Mouse (Mus musculus) heart, embryonic 14.5 days (tissue): ENCODE data around the gene Cntn4. TPM values are rescaled to one million over a fixed set of nuclear protein-coding genes. Genes with fewer than 3 reads are reported as not detected.

ENCODE experiments used
- ATAC-seq: fragments of 200-750 bp; cut with Nextera tagmentation; 2 replicates; pipeline ENCODE4 v1.8.0; 2017; ENCODE audit warnings: low read depth, moderate TSS enrichment; ENCODE audit not compliant: insufficient number of reproducible peaks, insufficient read depth, low FRiP score
- H3K27ac ChIP-seq, 2 experiments: fragments of 200-500 bp in 1 of 2; fragments of 300-500 bp in 1 of 2; sonication (generic) in 1 of 2; replicated peaks in 1 of 2; 2 replicates each; pipeline ENCODE4 v1.5.1; 2012 to 2014; ENCODE audit warnings: low read depth in 2 of 2, low read length in 2 of 2, control low read depth in 1 of 2, mild to moderate bottlenecking in 1 of 2, mixed read lengths in 1 of 2; ENCODE audit not compliant: control insufficient read depth in 1 of 2, insufficient read depth in 1 of 2
- H3K27me3 ChIP-seq: fragments of 300-500 bp; sonication (generic); 2 replicates; pipeline ENCODE4 v1.6.1; 2014; ENCODE audit warnings: mild to moderate bottlenecking, low read length, control low read depth; ENCODE audit not compliant: control insufficient read depth, insufficient read depth
- H3K36me3 ChIP-seq: fragments of 300-500 bp; sonication (generic); 2 replicates; pipeline ENCODE4 v1.6.1; 2014; ENCODE audit warnings: mild to moderate bottlenecking, control low read depth, low read length, mixed read lengths; ENCODE audit not compliant: control insufficient read depth, insufficient read depth
- H3K4me1 ChIP-seq, 2 experiments: fragments of 200-500 bp in 1 of 2; fragments of 300-500 bp in 1 of 2; sonication (generic) in 1 of 2; 2 replicates each; pipeline ENCODE4 v1.6.1; 2012 to 2014; ENCODE audit warnings: low read length in 2 of 2, control low read depth in 1 of 2, mixed read lengths in 1 of 2; ENCODE audit not compliant: control insufficient read depth in 2 of 2, insufficient read depth in 2 of 2
- H3K4me2 ChIP-seq: fragments of 300-500 bp; sonication (generic); 2 replicates; pipeline ENCODE4 v1.6.1; 2014; ENCODE audit warnings: mild to moderate bottlenecking, low read length
- H3K4me3 ChIP-seq, 2 experiments: fragments of 200-500 bp in 1 of 2; fragments of 300-500 bp in 1 of 2; sonication (generic) in 1 of 2; 2 replicates each; pipeline ENCODE4 v1.5.1; 2012 to 2014; ENCODE audit warnings: low read length in 2 of 2, mild to moderate bottlenecking in 2 of 2, control low read depth in 1 of 2, low read depth in 1 of 2, moderate library complexity in 1 of 2; ENCODE audit not compliant: control insufficient read depth in 1 of 2, insufficient read depth in 1 of 2
- H3K9ac ChIP-seq: fragments of 300-500 bp; sonication (generic); 2 replicates; pipeline ENCODE4 v1.6.1; 2014; ENCODE audit warnings: mild to moderate bottlenecking, low read length
- H3K9me3 ChIP-seq: fragments of 300-500 bp; sonication (generic); 2 replicates; pipeline ENCODE4 v1.6.1; 2016; ENCODE audit warnings: low read length, control low read depth; ENCODE audit not compliant: control insufficient read depth
- WGBS: fragments of 180-500 bp; shearing (Covaris S2); extraction: QIAGEN DNeasy Blood & Tissue Kit; methylation state at CpG from one replicate; pipeline ENCODE4 v1.1.7; 2014; 5-methylcytosine and 5-hydroxymethylcytosine counted together
- polyA plus RNA-seq: library from polyadenylated mRNA; unstranded; fragments of >200 nt; fragmentation: Nextera tagmentation; extraction: Ambion mirVana; gene quantifications from 2 replicates; pipeline ENCODE4 v1.2.1, GENCODE M21; 2014

Gene Cntn4
- polyA plus RNA-seq, 1 experiment from 2014 or later, result 1.5 TPM

DNA sequence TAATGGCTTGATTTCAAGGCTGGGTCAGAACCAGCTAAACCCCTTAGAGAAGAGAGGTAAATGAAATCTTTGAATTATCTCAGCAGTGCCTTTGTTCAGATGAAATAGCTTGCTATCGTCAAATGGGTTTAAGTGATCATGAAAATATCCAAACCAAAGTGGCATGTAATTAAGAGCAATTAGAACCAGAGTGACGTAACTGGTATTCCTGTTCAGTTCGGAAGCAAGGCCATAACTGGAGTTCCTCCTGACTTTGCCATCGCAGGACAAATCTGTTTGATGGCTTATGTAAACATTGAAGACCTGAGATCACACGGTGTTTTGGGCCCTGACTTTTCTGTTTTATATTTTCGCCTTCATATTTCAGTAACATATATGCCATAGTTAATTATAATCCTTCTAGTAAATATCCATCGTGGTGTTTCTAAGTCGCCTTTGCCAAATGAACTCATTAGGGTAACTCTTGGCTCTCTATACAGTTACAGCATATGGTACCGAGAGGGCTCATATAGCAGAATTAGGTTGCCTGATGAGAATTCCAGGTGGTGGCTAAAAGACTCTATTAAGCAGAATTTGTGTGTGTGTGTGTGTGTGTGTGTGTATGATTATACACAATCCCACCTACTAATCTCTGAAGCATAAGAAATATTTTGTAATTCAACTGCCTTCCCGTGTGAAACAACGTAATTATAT is 889.6 kb downstream of the Cntn4 start:
- 79% methylated on average over 11 of the region's 11 CpGs for WGBS
- Histone ChIP-seq H3K4me2 (no peak overlapping the region), H3K27me3 (no peaks in the 10 kb centered on the region), H3K4me1 (no peaks in the 10 kb centered on the region), H3K36me3 (no peaks in the 10 kb centered on the region), H3K9me3 (no peaks in the 10 kb centered on the region), H3K4me3 (no peak overlapping the region), H3K27ac (no peak overlapping the region), H3K9ac (no peak overlapping the region)
- no peak for ATAC-seq

DNA sequence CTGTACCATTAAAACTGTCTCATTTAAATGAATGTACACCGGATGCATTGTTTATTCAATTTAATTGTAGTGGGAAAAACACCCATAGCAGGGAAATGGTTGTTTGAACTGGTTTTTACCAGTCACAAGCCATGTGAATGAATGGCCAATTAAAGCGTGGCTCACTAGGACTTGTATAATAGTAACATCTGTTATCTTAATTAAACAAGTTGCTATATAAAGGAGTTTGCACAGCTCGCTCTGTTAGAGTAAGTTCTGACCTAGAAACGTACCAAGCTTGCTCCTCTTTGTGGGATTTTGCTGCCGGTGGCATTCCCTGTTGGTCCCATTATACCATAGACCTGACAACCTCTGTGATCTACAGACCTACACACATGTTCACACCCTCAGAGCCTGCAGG is 902.7 kb downstream of the Cntn4 start:
- H3K36me3 ChIP-seq, result no peaks in the 10 kb centered on the region
- H3K9ac ChIP-seq, result no peak overlapping the region
- ATAC-seq, result no peak
- no peaks in the 10 kb centered on the region for H3K9me3 ChIP-seq
- WGBS, result 67% methylated on average over 5 of the region's 5 CpGs
- H3K4me2 ChIP-seq, result no peak overlapping the region
- H3K27ac ChIP-seq, result no peak overlapping the region
- no peak overlapping the region for H3K4me3 ChIP-seq
- no peaks in the 10 kb centered on the region for H3K27me3 ChIP-seq
- H3K4me1 ChIP-seq, result no peaks in the 10 kb centered on the region

DNA sequence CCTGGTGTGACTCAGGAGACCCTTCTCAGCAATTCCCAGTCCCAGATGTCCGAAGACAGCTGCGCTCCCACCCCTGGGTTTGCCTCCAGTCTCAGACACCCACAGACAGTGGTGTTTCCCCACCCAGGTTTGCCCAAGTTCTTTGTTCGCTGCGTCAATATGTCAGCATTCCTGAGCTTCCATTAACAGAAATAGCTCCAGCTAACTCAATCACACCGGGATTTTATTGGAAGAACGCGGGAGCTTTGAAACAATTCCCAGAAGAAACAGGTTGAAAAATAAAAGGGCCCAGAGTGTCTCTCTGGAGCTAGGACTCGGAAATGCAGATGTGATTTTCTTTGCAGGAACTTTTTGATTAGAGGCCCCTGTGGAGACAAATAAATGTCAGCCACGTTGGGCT is 916.3 kb downstream of the Cntn4 start:
- H3K4me2 ChIP-seq, result peak overlapping the region; percentile 58
- H3K9ac ChIP-seq, result no peak overlapping the region
- no peak for ATAC-seq
- no peaks in the 10 kb centered on the region for H3K27me3 ChIP-seq
- no peak overlapping the region for H3K27ac ChIP-seq
- H3K9me3 ChIP-seq, result no peaks in the 10 kb centered on the region
- 24% methylated on average over 9 of the region's 9 CpGs for WGBS
- no peaks in the 10 kb centered on the region for H3K36me3 ChIP-seq
- H3K4me1 ChIP-seq, result no peaks in the 10 kb centered on the region
- H3K4me3 ChIP-seq, result no peak overlapping the region

DNA sequence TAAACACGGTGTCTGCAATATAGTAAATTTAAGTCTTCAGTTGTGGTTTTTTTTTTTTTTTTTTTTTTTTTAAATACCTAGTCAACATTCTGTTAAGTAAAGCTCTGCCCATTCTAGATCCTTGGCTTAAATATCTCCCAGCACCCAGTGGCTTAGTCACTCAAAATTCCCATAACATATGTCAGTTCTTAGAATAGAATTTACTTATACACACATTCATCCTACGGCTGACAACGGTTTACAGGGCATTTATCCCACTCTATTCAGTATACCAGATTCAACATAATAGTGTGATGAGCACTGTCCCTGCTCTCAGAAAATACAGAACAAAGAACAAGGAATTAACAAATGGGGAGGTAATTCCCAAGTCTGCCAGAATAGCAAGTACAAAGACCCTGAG is 939.6 kb downstream of the Cntn4 start:
- Histone ChIP-seq H3K4me1 (no peaks in the 10 kb centered on the region), H3K4me3 (no peak overlapping the region), H3K4me2 (no peak overlapping the region), H3K36me3 (no peaks in the 10 kb centered on the region), H3K9ac (no peak overlapping the region), H3K27ac (no peak overlapping the region), H3K27me3 (no peaks in the 10 kb centered on the region), H3K9me3 (no peaks in the 10 kb centered on the region)
- 80% methylated on average over 3 of the region's 3 CpGs for WGBS
- ATAC-seq, result no peak

DNA sequence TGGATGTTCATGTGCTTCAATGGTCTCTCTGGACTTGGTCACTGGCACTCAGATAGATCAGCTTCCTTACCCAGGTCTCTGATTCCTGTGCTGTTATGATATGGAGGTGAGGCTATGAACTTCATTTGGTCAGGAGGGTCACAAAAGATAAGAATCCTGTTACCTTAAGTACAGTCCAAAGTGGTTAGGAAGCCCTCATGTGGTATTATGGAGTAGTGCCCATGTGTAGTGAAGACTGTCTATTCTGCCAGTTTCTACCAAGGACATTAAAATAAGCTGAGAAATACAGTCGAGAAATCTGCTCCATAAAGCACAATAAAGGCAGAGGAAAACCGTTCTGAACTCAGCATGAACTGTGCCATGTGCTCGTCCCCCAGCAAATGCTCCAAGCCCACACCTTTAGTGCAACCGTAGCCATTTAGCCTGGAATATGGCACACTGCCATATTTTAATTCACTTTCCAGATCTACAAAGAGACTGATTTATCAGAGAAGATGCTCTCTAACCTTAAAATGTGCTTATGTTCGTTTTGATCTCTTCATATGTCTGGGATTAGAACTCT is 943.8 kb downstream of the Cntn4 start:
- Histone ChIP-seq H3K4me3 (no peak overlapping the region), H3K9ac (no peak overlapping the region), H3K9me3 (no peaks in the 10 kb centered on the region), H3K27ac (no peak overlapping the region), H3K4me2 (no peak overlapping the region), H3K36me3 (no peaks in the 10 kb centered on the region), H3K4me1 (no peaks in the 10 kb centered on the region), H3K27me3 (no peaks in the 10 kb centered on the region)
- ATAC-seq, result no peak
- 74% methylated on average over 5 of the region's 5 CpGs for WGBS

DNA sequence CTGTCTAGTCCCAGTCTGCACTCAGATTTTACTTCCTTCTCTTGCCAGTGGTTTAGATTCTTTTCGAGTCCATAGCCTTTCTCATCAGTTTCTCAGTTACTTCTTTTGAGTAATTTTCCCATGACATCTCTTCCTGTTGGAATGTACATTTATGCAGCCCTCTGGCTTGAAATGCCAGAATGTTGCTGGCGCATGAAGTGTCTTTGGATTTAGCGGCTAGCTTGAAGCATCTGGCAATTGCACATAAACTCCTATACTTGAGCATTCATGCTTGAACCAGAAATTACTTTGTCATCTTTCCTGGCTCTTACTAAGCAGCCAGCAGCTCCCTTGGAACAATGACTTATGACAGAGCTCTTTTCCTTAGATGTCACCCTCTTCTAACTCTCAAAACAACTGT is 965.6 kb downstream of the Cntn4 start:
- ATAC-seq, result no peak
- no peaks in the 10 kb centered on the region for H3K27me3 ChIP-seq
- H3K9me3 ChIP-seq, result no peaks in the 10 kb centered on the region
- H3K4me1 ChIP-seq, result no peaks in the 10 kb centered on the region
- no peak overlapping the region for H3K4me3 ChIP-seq
- no peak overlapping the region for H3K4me2 ChIP-seq
- H3K27ac ChIP-seq, result no peak overlapping the region
- no peak overlapping the region for H3K9ac ChIP-seq
- no peaks in the 10 kb centered on the region for H3K36me3 ChIP-seq
- 81% methylated on average over 3 of the region's 3 CpGs for WGBS

DNA sequence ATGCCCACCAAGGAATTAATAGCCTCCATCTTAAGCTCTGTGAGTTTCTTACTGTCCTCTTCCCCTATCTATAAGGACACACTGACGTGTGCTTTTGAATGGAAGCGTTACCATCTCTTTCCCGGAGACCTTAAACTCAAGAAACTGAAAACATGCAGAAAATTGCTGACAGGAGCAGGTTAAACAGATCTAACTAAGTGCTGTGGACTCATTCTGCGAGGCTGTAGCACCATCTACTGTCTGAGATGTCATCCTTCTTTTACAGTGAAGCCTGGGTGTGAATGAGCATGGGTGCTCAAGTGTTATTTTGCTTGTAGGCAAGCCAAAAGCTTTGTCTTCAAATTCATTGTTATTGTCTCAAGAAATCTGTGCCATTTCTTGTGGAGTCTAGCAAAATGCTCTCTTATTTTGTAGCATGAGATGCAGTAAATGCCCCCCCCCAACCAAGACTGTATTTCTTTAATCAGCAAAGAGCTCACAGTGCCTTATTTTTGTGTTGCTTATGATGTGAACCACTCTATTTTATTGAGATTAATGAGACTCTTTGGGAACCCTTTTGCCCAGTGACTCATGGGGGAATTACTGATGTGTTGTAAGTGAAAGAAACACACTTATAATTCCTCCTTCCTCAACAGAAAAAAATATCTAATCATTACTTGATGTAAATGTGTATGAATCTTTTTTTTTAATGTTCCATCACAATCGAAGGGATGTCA is 968.2 kb downstream of the Cntn4 start:
- H3K9me3 ChIP-seq, result no peaks in the 10 kb centered on the region
- H3K4me3 ChIP-seq, result no peak overlapping the region
- H3K4me1 ChIP-seq, result no peaks in the 10 kb centered on the region
- H3K36me3 ChIP-seq, result no peaks in the 10 kb centered on the region
- WGBS, result 39% methylated on average over 5 of the region's 5 CpGs
- no peak overlapping the region for H3K27ac ChIP-seq
- no peak overlapping the region for H3K4me2 ChIP-seq
- no peaks in the 10 kb centered on the region for H3K27me3 ChIP-seq
- H3K9ac ChIP-seq, result no peak overlapping the region
- ATAC-seq, result no peak
